Mouse (Mus musculus) liver, postnatal 0 days (tissue): ENCODE measurements around the gene Ccnd3.

Experiments used
- CTCF ChIP-seq: sonication (generic); IDR thresholded peaks from 2 replicates; pipeline ENCODE4 v1.5.1; 2016; ENCODE audit warnings: antibody characterized with exemption, low read depth
- EP300 ChIP-seq: IDR thresholded peaks from 2 replicates; pipeline ENCODE4 v1.6.1; 2016; ENCODE audit warnings: antibody characterized with exemption, low read depth, mild to moderate bottlenecking

DNA sequence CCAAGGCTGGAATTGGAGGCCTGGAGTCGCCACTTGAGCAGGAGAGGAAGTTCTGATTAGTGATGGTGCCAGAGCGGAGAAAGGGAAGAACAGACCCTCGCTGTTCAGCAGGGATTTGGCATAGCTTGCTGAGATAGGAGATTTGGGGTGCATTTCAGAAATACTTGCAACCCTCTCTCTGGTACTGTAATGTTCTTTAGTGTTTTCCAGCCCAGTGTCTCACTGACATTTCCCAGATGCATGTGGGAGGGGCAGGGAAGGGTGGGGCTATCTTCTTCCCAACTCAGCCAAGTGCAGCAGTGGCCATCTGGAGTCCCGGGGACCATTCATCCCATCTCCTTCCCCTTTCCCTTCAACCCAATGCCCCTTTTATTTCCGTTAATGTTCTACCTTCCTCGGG lies 54.9 kb downstream of the Ccnd3 start:
- no peak for TF ChIP-seq CTCF
- TF ChIP-seq EP300, result no peak
